Mouse (Mus musculus): ENCODE measurements around the gene Sult6b2. TPM values are rescaled to one million over a fixed set of nuclear protein-coding genes. Genes with fewer than 3 reads are reported as not detected.

Sult6b2 gene
- polyA plus RNA-seq, 1 experiment from 2014 or later: 0.16 TPM

- ATAC-seq (ENCODE audit: low FRiP score, low TSS enrichment): no peak
- no peak overlapping the region for H3K4me2 ChIP-seq (replicated peaks; ENCODE audit: low read depth, low read length)
- 82% methylated on average over 6 of the region's 6 CpGs for WGBS
- no peaks in the 10 kb centered on the region for H3K36me3 ChIP-seq (ENCODE audit: control insufficient read depth, insufficient read depth, low read length)
- H3K9ac ChIP-seq (ENCODE audit: low read depth, low read length): no peak overlapping the region
- H3K9me3 ChIP-seq (ENCODE audit: control insufficient read depth, low read length): no peaks in the 10 kb centered on the region
- H3K4me3 ChIP-seq (ENCODE audit: low read length): no peak overlapping the region
- H3K27ac ChIP-seq (ENCODE audit: low read depth, low read length): no peak overlapping the region
- H3K27me3 ChIP-seq (ENCODE audit: control insufficient read depth, insufficient read depth, low read length): no peaks in the 10 kb centered on the region
- no peaks in the 10 kb centered on the region for H3K4me1 ChIP-seq (ENCODE audit: control insufficient read depth, insufficient read depth, low read length)
These were observed 62.5 kb downstream of the Sult6b2 start for GRCm38 (mm10) chr6:142741763-142742162.

GRCm38 (mm10) chr6:142738637-142739036 is 65.7 kb downstream of the Sult6b2 start:
- Histone ChIP-seq H3K27me3 (ENCODE audit: control insufficient read depth, insufficient read depth, low read length) (no peaks in the 10 kb centered on the region), H3K36me3 (ENCODE audit: control insufficient read depth, insufficient read depth, low read length) (no peaks in the 10 kb centered on the region), H3K9ac (ENCODE audit: low read depth, low read length) (no peak overlapping the region), H3K4me1 (ENCODE audit: control insufficient read depth, insufficient read depth, low read length) (no peaks in the 10 kb centered on the region), H3K4me3 (ENCODE audit: low read length) (no peak overlapping the region), H3K4me2 (replicated peaks; ENCODE audit: low read depth, low read length) (no peak overlapping the region), H3K9me3 (ENCODE audit: control insufficient read depth, low read length) (no peaks in the 10 kb centered on the region), H3K27ac (ENCODE audit: low read depth, low read length) (no peak overlapping the region)
- ATAC-seq (ENCODE audit: low FRiP score, low TSS enrichment): no peak
- WGBS: 79% methylated on average over 6 of the region's 6 CpGs

- ATAC-seq (ENCODE audit: low FRiP score, low TSS enrichment): no peak
- Histone ChIP-seq H3K36me3 (ENCODE audit: control insufficient read depth, insufficient read depth, low read length) (no peaks in the 10 kb centered on the region), H3K27ac (ENCODE audit: low read depth, low read length) (no peak overlapping the region), H3K4me2 (replicated peaks; ENCODE audit: low read depth, low read length) (no peak overlapping the region), H3K4me1 (ENCODE audit: control insufficient read depth, insufficient read depth, low read length) (no peaks in the 10 kb centered on the region), H3K9me3 (ENCODE audit: control insufficient read depth, low read length) (no peaks in the 10 kb centered on the region), H3K4me3 (ENCODE audit: low read length) (no peak overlapping the region), H3K9ac (ENCODE audit: low read depth, low read length) (no peak overlapping the region), H3K27me3 (ENCODE audit: control insufficient read depth, insufficient read depth, low read length) (no peaks in the 10 kb centered on the region)
- 95% methylated on average over 2 of the region's 2 CpGs for WGBS
These were observed 66.1 kb downstream of the Sult6b2 start for GRCm38 (mm10) chr6:142738225-142738624.

GRCm38 (mm10) chr6:142735302-142736005 is 68.8 kb downstream of the Sult6b2 start:
- peak; percentile 55; the same call in 1 of the 2 replicates for ATAC-seq (ENCODE audit: low FRiP score, low TSS enrichment)
- 46% methylated on average over 8 of the region's 8 CpGs for WGBS

More at GRCm38 (mm10) chr6:142735302-142736005, 68.8 kb downstream of the Sult6b2 start:
- Histone ChIP-seq H3K4me1 (ENCODE audit: control insufficient read depth, insufficient read depth, low read length) (no peaks in the 10 kb centered on the region), H3K4me3 (ENCODE audit: low read length) (no peak overlapping the region), H3K27me3 (ENCODE audit: control insufficient read depth, insufficient read depth, low read length) (no peaks in the 10 kb centered on the region), H3K9ac (ENCODE audit: low read depth, low read length) (no peak overlapping the region), H3K27ac (ENCODE audit: low read depth, low read length) (no peak overlapping the region), H3K9me3 (ENCODE audit: control insufficient read depth, low read length) (no peaks in the 10 kb centered on the region), H3K4me2 (replicated peaks; ENCODE audit: low read depth, low read length) (no peak overlapping the region), H3K36me3 (ENCODE audit: control insufficient read depth, insufficient read depth, low read length) (no peaks in the 10 kb centered on the region)

Other genes starting within 250 kb of the Sult6b2 start
- 18.8 and 21.0 TPM in 2 replicates for gene Kcnj8, start 232.9 kb downstream of the Sult6b2 start, polyA plus RNA-seq (2014; fragmentation: Nextera tagmentation; extraction: Ambion mirVana)
- gene Abcc9, start 102.2 kb downstream of the Sult6b2 start, polyA plus RNA-seq (2014; fragmentation: Nextera tagmentation; extraction: Ambion mirVana): 6.4 and 7.3 TPM in 2 replicates
- gene Cmas, start 47.8 kb downstream of the Sult6b2 start, polyA plus RNA-seq (2014; fragmentation: Nextera tagmentation; extraction: Ambion mirVana): 81.1 and 85.6 TPM in 2 replicates
- gene St8sia1, start 159.9 kb upstream of the Sult6b2 start, polyA plus RNA-seq (2014; fragmentation: Nextera tagmentation; extraction: Ambion mirVana): 2.4 and 3.5 TPM in 2 replicates